Mouse (Mus musculus): ENCODE results near the gene Serpina1f.
"Not testable (repeated sequence)": the region's sequence is repeated elsewhere in the genome, so short reads cannot be mapped to it uniquely, and the experiment has no call there.

Gene Serpina1f

GRCm38 (mm10) chr12:103695429-103695828 lies at the start of gene Serpina1f:
Serpina1f (minus strand) TSS chr12:103695529.
- ChIA-PET POLR2A (no interaction called here), CTCF (interaction anchor here in 1 of 4 experiments (0.6 kb wide), 1 partner anchor 200 kb away, joined by 6 read pairs; no protein-coding TSS in a partner anchor)

- CTCF ChIA-PET, POLR2A ChIA-PET: not testable (repeated sequence)
Observed at GRCm38 (mm10) chr12:103737791-103738580, 42.7 kb upstream of the Serpina1f start.

GRCm38 (mm10) chr12:103735566-103735965 lies 40.2 kb upstream of the Serpina1f start:
- CTCF ChIA-PET, POLR2A ChIA-PET: not testable (repeated sequence)

GRCm38 (mm10) chr12:103735101-103735500 lies 39.8 kb upstream of the Serpina1f start:
- POLR2A ChIA-PET, CTCF ChIA-PET: not testable (repeated sequence)

GRCm38 (mm10) chr12:103711537-103711936 lies 16.2 kb upstream of the Serpina1f start:
- ChIA-PET CTCF (interaction anchor here in 2 of 4 experiments (0.5 to 0.6 kb wide), 2 partner anchors 197 to 785 kb away, joined by 4 to 12 read pairs; no protein-coding TSS in a partner anchor), POLR2A (no interaction called here)

GRCm38 (mm10) chr12:103710405-103710804 lies 15.1 kb upstream of the Serpina1f start:
- CTCF ChIA-PET = interaction anchor here in 1 of 4 experiments (1.1 kb wide), 1 partner anchor 285 kb away, joined by 5 read pairs; the partner anchor contains the start of gene Ddx24
- POLR2A ChIA-PET = no interaction called here

GRCm38 (mm10) chr12:103706113-103706512 lies 10.8 kb upstream of the Serpina1f start:
- CTCF ChIA-PET = no interaction called here
- POLR2A ChIA-PET = no interaction called here

GRCm38 (mm10) chr12:103705547-103705946 lies 10.2 kb upstream of the Serpina1f start:
- POLR2A ChIA-PET = no interaction called here
- CTCF ChIA-PET = no interaction called here

GRCm38 (mm10) chr12:103700144-103700750 lies 4.9 kb upstream of the Serpina1f start:
- POLR2A ChIA-PET = no interaction called here
- CTCF ChIA-PET = no interaction called here

- ChIA-PET CTCF (no interaction called here), POLR2A (no interaction called here)
Observed at GRCm38 (mm10) chr12:103688221-103688814, 7.0 kb downstream of the Serpina1f start.

- CTCF ChIA-PET = no interaction called here
- POLR2A ChIA-PET = no interaction called here
Observed at GRCm38 (mm10) chr12:103687021-103687420, 8.3 kb downstream of the Serpina1f start.

- POLR2A ChIA-PET = no interaction called here
- CTCF ChIA-PET = no interaction called here
Observed at GRCm38 (mm10) chr12:103686050-103686449, 9.3 kb downstream of the Serpina1f start.

GRCm38 (mm10) chr12:103685386-103685785 lies 9.9 kb downstream of the Serpina1f start:
- ChIA-PET POLR2A (interaction anchor here in 2 of 4 experiments (0.5 to 0.7 kb wide), 2 partner anchors 130 to 195 kb away, joined by 3 to 4 read pairs; no protein-coding TSS in a partner anchor), CTCF (no interaction called here)

- CTCF ChIA-PET = no interaction called here
- POLR2A ChIA-PET = no interaction called here
Observed at GRCm38 (mm10) chr12:103683775-103684174, 11.6 kb downstream of the Serpina1f start.

- ChIA-PET POLR2A (no interaction called here), CTCF (no interaction called here)
Observed at GRCm38 (mm10) chr12:103681739-103682138, 13.6 kb downstream of the Serpina1f start.

GRCm38 (mm10) chr12:103681169-103681568 lies 14.2 kb downstream of the Serpina1f start:
- ChIA-PET POLR2A (no interaction called here), CTCF (no interaction called here)

GRCm38 (mm10) chr12:103679853-103680252 lies 15.5 kb downstream of the Serpina1f start:
- CTCF ChIA-PET, POLR2A ChIA-PET: not testable (repeated sequence)

GRCm38 (mm10) chr12:103676039-103676438 lies 19.3 kb downstream of the Serpina1f start, which contains the start of gene Serpina16:
Serpina16 (minus strand) TSS chr12:103676139.
- ChIA-PET POLR2A (interaction anchor here in 1 of 4 experiments (0.5 kb wide), 1 partner anchor 196 kb away, joined by 3 read pairs; no protein-coding TSS in a partner anchor), CTCF (no interaction called here)

GRCm38 (mm10) chr12:103673179-103673578 lies 22.1 kb downstream of the Serpina1f start:
- ChIA-PET POLR2A (no interaction called here), CTCF (no interaction called here)

GRCm38 (mm10) chr12:103671483-103671882 lies 23.8 kb downstream of the Serpina1f start:
- POLR2A ChIA-PET = no interaction called here
- CTCF ChIA-PET = no interaction called here

GRCm38 (mm10) chr12:103670964-103671363 lies 24.4 kb downstream of the Serpina1f start:
- ChIA-PET POLR2A (no interaction called here), CTCF (no interaction called here)
